Mouse (Mus musculus): ENCODE data around the gene Doxl2.
A peak's percentile ranks its signal among the peaks of the same experiment; 100 is the strongest.

GRCm38 (mm10) chr6:49007981-49008380, 33.2 kb downstream of the Doxl2 start:
- 0 out of 2 replicates have a peak, but pooled peaks have one; percentile 29 for TF ChIP-seq EP300 (IDR thresholded peaks at IDR 0.05; ENCODE audit: insufficient read depth, low read depth, low read length)
- peak; percentile 90 for TF ChIP-seq CTCF (IDR thresholded peaks at IDR 0.05)

All from heart, adult 2 months (tissue).